Mouse (Mus musculus): ENCODE data around the gene Ubtf. TPM values are rescaled to one million over a fixed set of nuclear protein-coding genes. Genes with fewer than 3 reads are reported as not detected.

Ubtf gene
- polyA plus RNA-seq, 1 experiment from 2014 or later, result 102 TPM

DNA sequence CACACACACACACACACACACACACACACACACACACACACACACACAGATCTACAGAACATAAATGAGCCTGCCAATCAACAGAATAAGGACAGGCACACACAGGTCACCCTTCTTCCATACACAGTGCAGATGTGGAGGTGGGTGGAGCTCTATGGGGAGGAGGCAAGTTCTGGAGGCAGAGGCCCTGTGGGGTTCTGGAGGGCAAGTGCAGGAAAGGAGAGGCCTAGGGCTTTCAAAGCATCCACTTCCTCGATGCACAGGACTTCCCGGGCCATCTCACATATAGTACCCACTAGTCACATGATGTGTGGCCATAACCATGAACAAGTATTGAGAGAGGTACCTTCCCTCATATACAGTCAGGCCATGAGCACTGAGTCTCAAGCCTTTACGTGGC is 36.0 kb upstream of the Ubtf start:
- Histone ChIP-seq H3K27me3 (ENCODE audit: low read depth, poor library complexity, severe bottlenecking) (peaks cover 41% of the 10 kb centered on the region), H3K9me3 (replicated peaks) (no peaks in the 10 kb centered on the region), H3K4me3 (no peak overlapping the region), H3K36me3 (no peaks in the 10 kb centered on the region), H3K4me1 (no peaks in the 10 kb centered on the region), H3K27ac (no peak overlapping the region)
- 84% methylated on average over 3 of the region's 3 CpGs for WGBS
- DNase-seq (ENCODE audit: low spot score), result no peak

GRCm38 (mm10) chr11:102353021-102353431 is 33.5 kb upstream of the Ubtf start:
- Histone ChIP-seq H3K36me3 (no peaks in the 10 kb centered on the region), H3K4me1 (no peaks in the 10 kb centered on the region), H3K4me3 (no peak overlapping the region), H3K9me3 (replicated peaks) (no peaks in the 10 kb centered on the region), H3K27me3 (ENCODE audit: low read depth, poor library complexity, severe bottlenecking) (peaks cover 34% of the 10 kb centered on the region), H3K27ac (no peak overlapping the region)
- WGBS, result 40% methylated on average over 8 of the region's 8 CpGs
- DNase-seq (ENCODE audit: low spot score), result no peak

DNA sequence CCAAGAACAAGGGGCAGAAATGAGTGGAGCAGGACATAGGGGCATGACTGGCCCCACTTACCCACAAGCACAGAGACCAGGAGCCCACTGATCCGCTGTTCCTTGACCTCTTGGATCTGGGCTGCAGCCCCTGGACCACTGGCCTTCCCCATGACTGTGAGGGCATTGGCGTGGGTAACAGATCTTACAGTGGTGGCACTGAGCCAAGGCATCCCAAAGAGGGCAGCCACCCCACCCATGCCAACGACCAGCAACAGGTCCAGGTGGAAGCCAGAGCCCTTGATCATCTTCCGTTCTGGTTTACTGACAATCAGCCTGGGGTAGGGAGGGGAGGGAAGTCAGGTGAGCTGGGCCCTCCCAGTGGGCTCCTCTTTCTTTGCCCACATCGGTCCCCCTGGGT is 32.8 kb upstream of the Ubtf start:
- H3K4me1 ChIP-seq, result no peaks in the 10 kb centered on the region
- no peak overlapping the region for H3K27ac ChIP-seq
- WGBS, result 62% methylated on average over 5 of the region's 5 CpGs
- H3K36me3 ChIP-seq, result no peaks in the 10 kb centered on the region
- no peak overlapping the region for H3K4me3 ChIP-seq
- no peaks in the 10 kb centered on the region for H3K9me3 ChIP-seq (replicated peaks)
- H3K27me3 ChIP-seq (ENCODE audit: low read depth, poor library complexity, severe bottlenecking), result peaks cover 28% of the 10 kb centered on the region
- no peak for DNase-seq (ENCODE audit: low spot score)

- DNase-seq (ENCODE audit: low spot score), result no peak
- H3K9me3 ChIP-seq (replicated peaks), result no peaks in the 10 kb centered on the region
Measured at GRCm38 (mm10) chr11:102350981-102351523, 31.5 kb upstream of the Ubtf start.

DNA sequence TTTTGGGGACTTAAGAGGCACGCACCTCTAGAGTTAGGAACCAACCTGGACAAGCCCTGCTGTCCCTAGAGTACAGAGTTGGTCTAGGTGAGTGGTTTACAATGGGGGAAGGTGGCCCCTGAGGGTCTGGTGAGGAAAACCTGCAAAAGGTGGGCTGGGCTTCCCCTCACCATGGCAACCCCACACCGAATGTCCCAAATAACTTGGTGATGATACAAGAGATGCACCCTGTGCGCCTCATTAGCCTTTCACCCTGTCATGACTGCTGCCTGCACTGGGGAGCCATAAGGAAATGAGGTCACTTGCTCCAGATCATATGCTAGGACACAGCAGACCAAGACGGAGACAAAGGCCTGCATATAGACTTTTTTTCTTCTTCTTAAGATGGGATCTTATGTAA is 30.9 kb upstream of the Ubtf start:
- 88% methylated on average over 4 of the region's 4 CpGs for WGBS
- H3K4me3 ChIP-seq, result no peak overlapping the region

More at GRCm38 (mm10) chr11:102350981-102351523, 31.5 kb upstream of the Ubtf start:
- Histone ChIP-seq H3K4me3 (no peak overlapping the region), H3K4me1 (peaks cover 7% of the 10 kb centered on the region), H3K27ac (no peak overlapping the region), H3K27me3 (ENCODE audit: low read depth, poor library complexity, severe bottlenecking) (peaks cover 14% of the 10 kb centered on the region), H3K36me3 (no peaks in the 10 kb centered on the region)
- 90% methylated on average over 17 of the region's 17 CpGs for WGBS

GRCm38 (mm10) chr11:102349189-102349954 is 29.8 kb upstream of the Ubtf start:
- Histone ChIP-seq H3K27ac (no peak overlapping the region), H3K9me3 (replicated peaks) (no peaks in the 10 kb centered on the region), H3K4me1 (peaks cover 7% of the 10 kb centered on the region), H3K27me3 (ENCODE audit: low read depth, poor library complexity, severe bottlenecking) (peaks cover 12% of the 10 kb centered on the region; the same call in 1 of the 2 replicates), H3K36me3 (no peaks in the 10 kb centered on the region), H3K4me3 (no peak overlapping the region)
- no peak for DNase-seq (ENCODE audit: low spot score)
- WGBS, result 91% methylated on average over 3 of the region's 3 CpGs

More for the DNA sequence above, 30.9 kb upstream of the Ubtf start:
- no peak for DNase-seq (ENCODE audit: low spot score)
- Histone ChIP-seq H3K27ac (no peak overlapping the region), H3K4me1 (peaks cover 7% of the 10 kb centered on the region), H3K36me3 (no peaks in the 10 kb centered on the region), H3K27me3 (ENCODE audit: low read depth, poor library complexity, severe bottlenecking) (peaks cover 12% of the 10 kb centered on the region; the same call in 1 of the 2 replicates), H3K9me3 (replicated peaks) (no peaks in the 10 kb centered on the region)

- Histone ChIP-seq H3K9me3 (replicated peaks) (no peaks in the 10 kb centered on the region), H3K36me3 (no peaks in the 10 kb centered on the region)
- 87% methylated on average over 11 of the region's 11 CpGs for WGBS
Measured at GRCm38 (mm10) chr11:102348771-102349170, 29.2 kb upstream of the Ubtf start.

DNA sequence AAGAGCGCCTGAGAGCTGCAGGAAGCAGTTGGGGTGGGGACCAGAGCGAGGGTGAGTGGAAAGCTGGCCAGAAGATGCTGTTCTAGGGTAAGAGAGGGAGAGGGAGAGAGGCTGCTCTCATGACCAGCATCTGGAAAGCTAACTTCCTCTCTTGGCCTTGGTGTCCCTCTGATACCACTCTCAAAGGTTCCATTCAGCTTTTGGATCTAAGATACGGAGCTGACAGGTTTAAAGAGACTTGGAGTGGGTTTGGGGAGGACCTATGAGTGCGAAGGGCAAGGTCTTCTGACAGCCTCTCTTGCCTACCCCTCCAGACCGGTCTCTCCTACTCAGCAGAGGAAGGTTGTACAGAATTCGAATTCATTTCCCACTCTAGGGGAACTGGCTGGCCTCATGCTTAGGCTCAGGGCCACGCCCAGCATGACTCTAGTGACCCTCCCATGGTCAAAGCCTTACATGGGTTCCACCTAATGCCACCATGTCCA is 28.6 kb upstream of the Ubtf start:
- Histone ChIP-seq H3K9me3 (replicated peaks) (no peaks in the 10 kb centered on the region), H3K27me3 (ENCODE audit: low read depth, poor library complexity, severe bottlenecking) (peaks cover 12% of the 10 kb centered on the region; the same call in 1 of the 2 replicates), H3K36me3 (no peaks in the 10 kb centered on the region), H3K4me1 (peaks cover 7% of the 10 kb centered on the region), H3K4me3 (no peak overlapping the region), H3K27ac (no peak overlapping the region)
- no peak for DNase-seq (ENCODE audit: low spot score)
- WGBS, result 90% methylated on average over 7 of the region's 7 CpGs

More at GRCm38 (mm10) chr11:102348771-102349170, 29.2 kb upstream of the Ubtf start:
- H3K27me3 ChIP-seq (ENCODE audit: low read depth, poor library complexity, severe bottlenecking), result peaks cover 12% of the 10 kb centered on the region; the same call in 1 of the 2 replicates
- DNase-seq (ENCODE audit: low spot score), result no peak
- peaks cover 7% of the 10 kb centered on the region for H3K4me1 ChIP-seq
- no peak overlapping the region for H3K4me3 ChIP-seq
- no peak overlapping the region for H3K27ac ChIP-seq

DNA sequence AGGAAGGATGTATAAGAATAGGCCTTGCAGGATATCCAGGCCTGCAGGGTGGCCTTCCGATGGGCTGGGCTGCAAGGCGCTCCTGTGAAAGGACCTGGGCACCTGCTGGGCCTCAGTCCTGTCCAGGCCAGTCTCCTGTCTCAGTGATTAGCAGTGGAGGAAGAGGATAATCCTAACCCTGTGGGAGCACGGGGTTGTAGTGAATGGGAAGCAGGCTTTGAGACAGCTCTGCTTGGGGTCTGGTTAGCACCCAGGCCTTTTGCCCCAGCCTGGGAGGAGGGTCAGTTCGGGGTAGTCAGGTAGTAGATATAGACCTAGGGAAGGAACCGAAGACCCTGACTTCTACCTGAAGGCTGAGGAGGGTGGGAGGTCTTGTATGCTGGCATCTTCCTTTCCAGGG is 28.1 kb upstream of the Ubtf start:
- Histone ChIP-seq H3K4me3 (no peak overlapping the region), H3K4me1 (peaks cover 7% of the 10 kb centered on the region), H3K27me3 (ENCODE audit: low read depth, poor library complexity, severe bottlenecking) (peaks cover 10% of the 10 kb centered on the region; the same call in 1 of the 2 replicates), H3K27ac (no peak overlapping the region), H3K9me3 (replicated peaks) (no peaks in the 10 kb centered on the region), H3K36me3 (no peaks in the 10 kb centered on the region)
- WGBS, result 75% methylated on average over 5 of the region's 5 CpGs
- DNase-seq (ENCODE audit: low spot score), result no peak

DNA sequence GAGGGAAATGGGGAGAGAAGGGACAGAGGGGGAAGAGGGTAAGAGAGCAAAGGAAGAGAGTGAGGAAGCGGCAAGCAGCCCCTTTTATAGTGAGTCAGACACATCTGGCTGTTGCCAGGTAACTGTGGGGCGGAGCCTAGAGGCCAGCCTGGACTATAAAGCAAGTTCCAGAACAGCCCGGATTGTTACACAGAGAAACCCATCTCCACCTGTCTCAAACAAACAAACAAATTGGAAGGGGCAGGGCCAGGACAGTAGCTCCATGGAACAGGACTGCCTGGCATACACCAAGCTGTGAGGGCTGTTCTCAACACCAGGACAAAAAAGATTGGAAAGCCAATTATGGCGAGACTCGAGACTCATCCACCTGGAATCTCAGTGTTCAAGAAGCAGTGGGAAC is 27.4 kb upstream of the Ubtf start:
- Histone ChIP-seq H3K9me3 (replicated peaks) (no peaks in the 10 kb centered on the region), H3K4me3 (no peak overlapping the region), H3K36me3 (no peaks in the 10 kb centered on the region), H3K27me3 (ENCODE audit: low read depth, poor library complexity, severe bottlenecking) (peaks cover 3% of the 10 kb centered on the region; the same call in 1 of the 2 replicates), H3K27ac (no peak overlapping the region), H3K4me1 (peaks cover 7% of the 10 kb centered on the region)
- DNase-seq (ENCODE audit: low spot score), result no peak
- WGBS, result 60% methylated on average over 5 of the region's 5 CpGs

- H3K4me1 ChIP-seq, result peaks cover 7% of the 10 kb centered on the region
- no peak overlapping the region for H3K4me3 ChIP-seq
- WGBS, result 84% methylated on average over 3 of the region's 3 CpGs
- no peak for DNase-seq (ENCODE audit: low spot score)
- no peaks in the 10 kb centered on the region for H3K36me3 ChIP-seq
- H3K9me3 ChIP-seq (replicated peaks), result no peaks in the 10 kb centered on the region
- H3K27ac ChIP-seq, result no peak overlapping the region
- no peaks in the 10 kb centered on the region for H3K27me3 ChIP-seq (ENCODE audit: low read depth, poor library complexity, severe bottlenecking)
Measured at GRCm38 (mm10) chr11:102344458-102344857, 24.9 kb upstream of the Ubtf start.

GRCm38 (mm10) chr11:102342742-102343141 is 23.2 kb upstream of the Ubtf start:
- Histone ChIP-seq H3K27me3 (ENCODE audit: low read depth, poor library complexity, severe bottlenecking) (no peaks in the 10 kb centered on the region), H3K27ac (no peak overlapping the region), H3K4me1 (peaks cover 7% of the 10 kb centered on the region), H3K36me3 (no peaks in the 10 kb centered on the region), H3K4me3 (no peak overlapping the region), H3K9me3 (replicated peaks) (no peaks in the 10 kb centered on the region)
- no peak for DNase-seq (ENCODE audit: low spot score)
- WGBS, result 73% methylated on average over 12 of the region's 12 CpGs

GRCm38 (mm10) chr11:102341101-102341500 is 21.6 kb upstream of the Ubtf start:
- Histone ChIP-seq H3K4me1 (no peaks in the 10 kb centered on the region), H3K9me3 (replicated peaks) (no peaks in the 10 kb centered on the region), H3K36me3 (no peaks in the 10 kb centered on the region), H3K27ac (no peak overlapping the region), H3K27me3 (ENCODE audit: low read depth, poor library complexity, severe bottlenecking) (no peaks in the 10 kb centered on the region), H3K4me3 (no peak overlapping the region)
- DNase-seq (ENCODE audit: low spot score), result no peak
- 94% methylated on average over 4 of the region's 4 CpGs for WGBS
